Mouse (Mus musculus): Measurements from ENCODE around the gene Lcp2. TPM values are rescaled to one million over a fixed set of nuclear protein-coding genes. Genes with fewer than 3 reads are reported as not detected.
A peak's percentile ranks its signal among the peaks of the same experiment; 100 is the strongest.

Lcp2 gene
- polyA plus RNA-seq, 1 experiment from 2014 or later = 1.2 TPM

DNA sequence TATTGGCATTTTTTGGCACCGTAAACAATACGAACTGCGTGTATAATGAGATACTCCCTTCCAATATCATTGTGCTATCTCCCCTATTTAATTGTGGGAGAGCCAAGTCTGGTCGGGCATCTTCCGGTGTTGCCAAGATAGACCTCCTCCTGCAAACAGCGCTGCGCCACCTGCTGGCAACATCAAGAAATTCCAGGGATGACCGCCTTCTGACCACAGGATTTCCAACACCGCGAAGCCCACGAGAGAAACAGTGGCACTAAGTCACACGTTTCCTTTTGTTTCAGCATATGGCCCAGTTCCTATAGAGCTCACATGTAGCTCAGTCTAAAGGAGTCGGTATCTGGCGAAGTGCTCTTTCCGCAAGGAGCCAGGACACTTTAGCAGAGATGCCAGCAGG, 27.1 kb downstream of the Lcp2 start:
- no peak overlapping the region for H3K4me2 ChIP-seq (replicated peaks; ENCODE audit: low read depth)
- no peak overlapping the region for H3K9ac ChIP-seq (ENCODE audit: low read length)
- no peak overlapping the region for H3K4me3 ChIP-seq (ENCODE audit: low read depth, low read length)
- no peak for ATAC-seq (ENCODE audit: low FRiP score, low TSS enrichment)
- H3K27me3 ChIP-seq (ENCODE audit: control insufficient read depth, insufficient read depth, low read length) = no peaks in the 10 kb centered on the region
- no peaks in the 10 kb centered on the region for H3K4me1 ChIP-seq (replicated peaks; ENCODE audit: control insufficient read depth, insufficient read depth)
- H3K27ac ChIP-seq (replicated peaks) = no peak overlapping the region
- no peaks in the 10 kb centered on the region for H3K9me3 ChIP-seq (ENCODE audit: control insufficient read depth, low read length)
- DNase-seq (ENCODE audit: low spot score) = peak; percentile 58
- no peaks in the 10 kb centered on the region for H3K36me3 ChIP-seq (ENCODE audit: control insufficient read depth, insufficient read depth, low read length)
- 19% methylated on average over 15 of the region's 15 CpGs for WGBS
- TF ChIP-seq CTCF (IDR thresholded peaks at IDR 0.05; ENCODE audit: low read depth) = peak; percentile 88
- no peak for TF ChIP-seq EP300 (optimal IDR thresholded peaks at IDR 0.05)

DNA sequence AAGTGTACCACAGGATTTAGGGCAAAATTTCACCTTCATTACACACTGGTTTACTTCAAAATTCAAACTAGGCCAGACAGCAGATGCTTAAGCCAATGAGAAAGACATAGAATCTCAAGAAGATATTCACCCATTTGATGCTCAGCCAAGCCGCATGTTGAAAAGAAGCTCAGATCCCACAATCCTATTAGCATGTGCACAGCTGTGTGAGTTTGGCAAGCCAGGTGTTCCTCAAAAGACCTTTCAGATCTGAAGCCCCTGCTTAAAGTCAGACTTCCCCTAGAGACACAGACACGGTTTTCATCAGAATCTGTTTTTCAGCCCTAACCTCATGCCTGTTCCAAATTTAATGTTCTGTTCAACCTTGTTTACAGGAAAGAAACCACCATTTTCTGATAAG, 31.1 kb downstream of the Lcp2 start:
- DNase-seq (ENCODE audit: low spot score) = no peak
- Histone ChIP-seq H3K27me3 (ENCODE audit: control insufficient read depth, insufficient read depth, low read length) (no peaks in the 10 kb centered on the region), H3K9ac (ENCODE audit: low read length) (no peak overlapping the region), H3K4me3 (ENCODE audit: low read depth, low read length) (no peak overlapping the region), H3K4me1 (replicated peaks; ENCODE audit: control insufficient read depth, insufficient read depth) (no peaks in the 10 kb centered on the region), H3K27ac (replicated peaks) (no peak overlapping the region), H3K9me3 (ENCODE audit: control insufficient read depth, low read length) (no peaks in the 10 kb centered on the region), H3K36me3 (ENCODE audit: control insufficient read depth, insufficient read depth, low read length) (no peaks in the 10 kb centered on the region), H3K4me2 (replicated peaks; ENCODE audit: low read depth) (no peak overlapping the region)
- ATAC-seq (ENCODE audit: low FRiP score, low TSS enrichment) = no peak
- WGBS = 73% methylated on average over 2 of the region's 2 CpGs
- TF ChIP-seq CTCF (IDR thresholded peaks at IDR 0.05; ENCODE audit: low read depth) = no peak
- TF ChIP-seq EP300 (optimal IDR thresholded peaks at IDR 0.05) = no peak

- H3K27ac ChIP-seq (replicated peaks) = no peak overlapping the region
- H3K9me3 ChIP-seq (ENCODE audit: control insufficient read depth, low read length) = no peaks in the 10 kb centered on the region
- no peak overlapping the region for H3K9ac ChIP-seq (ENCODE audit: low read length)
- WGBS = 84% methylated on average over 7 of the region's 7 CpGs
- H3K27me3 ChIP-seq (ENCODE audit: control insufficient read depth, insufficient read depth, low read length) = no peaks in the 10 kb centered on the region
- H3K4me1 ChIP-seq (replicated peaks; ENCODE audit: control insufficient read depth, insufficient read depth) = no peaks in the 10 kb centered on the region
- no peaks in the 10 kb centered on the region for H3K36me3 ChIP-seq (ENCODE audit: control insufficient read depth, insufficient read depth, low read length)
- no peak for DNase-seq (ENCODE audit: low spot score)
- TF ChIP-seq EP300 (optimal IDR thresholded peaks at IDR 0.05) = no peak
- TF ChIP-seq CTCF (IDR thresholded peaks at IDR 0.05; ENCODE audit: low read depth) = no peak
- ATAC-seq (ENCODE audit: low FRiP score, low TSS enrichment) = no peak
- H3K4me3 ChIP-seq (ENCODE audit: low read depth, low read length) = no peak overlapping the region
- no peak overlapping the region for H3K4me2 ChIP-seq (replicated peaks; ENCODE audit: low read depth)
These were observed 31.9 kb downstream of the Lcp2 start for GRCm38 (mm10) chr11:34078581-34078980.

GRCm38 (mm10) chr11:34079542-34080464, 33.1 kb downstream of the Lcp2 start:
- ATAC-seq (ENCODE audit: low FRiP score, low TSS enrichment) (no peak), DNase-seq (ENCODE audit: low spot score) (no peak)
- Histone ChIP-seq H3K9ac (ENCODE audit: low read length) (no peak overlapping the region), H3K4me1 (replicated peaks; ENCODE audit: control insufficient read depth, insufficient read depth) (no peaks in the 10 kb centered on the region), H3K4me2 (replicated peaks; ENCODE audit: low read depth) (no peak overlapping the region), H3K27me3 (ENCODE audit: control insufficient read depth, insufficient read depth, low read length) (no peaks in the 10 kb centered on the region), H3K9me3 (ENCODE audit: control insufficient read depth, low read length) (no peaks in the 10 kb centered on the region), H3K4me3 (ENCODE audit: low read depth, low read length) (no peak overlapping the region), H3K36me3 (ENCODE audit: control insufficient read depth, insufficient read depth, low read length) (no peaks in the 10 kb centered on the region), H3K27ac (replicated peaks) (no peak overlapping the region)
- 57% methylated on average over 6 of the region's 6 CpGs for WGBS
- TF ChIP-seq EP300 (optimal IDR thresholded peaks at IDR 0.05) (no peak), CTCF (IDR thresholded peaks at IDR 0.05; ENCODE audit: low read depth) (no peak)

DNA sequence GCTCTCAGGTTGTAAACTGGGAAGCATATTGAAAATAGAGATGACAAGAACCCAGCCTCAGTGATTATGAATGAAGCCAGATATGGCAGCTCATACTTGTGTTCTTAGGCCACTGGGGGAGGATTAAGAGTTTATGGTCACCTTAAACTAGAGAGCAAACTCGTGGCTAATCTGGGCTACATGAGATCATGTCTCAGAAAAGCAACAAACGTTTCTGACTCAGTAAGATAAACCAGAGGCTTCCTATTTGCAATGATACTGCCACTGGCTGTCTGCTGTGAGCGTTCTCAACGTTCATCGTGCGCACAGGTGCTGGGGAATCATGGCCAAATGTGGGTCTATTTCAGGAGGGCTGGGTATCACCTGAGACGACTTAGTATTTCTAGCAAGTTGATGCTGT, 37.1 kb downstream of the Lcp2 start:
- Histone ChIP-seq H3K4me3 (ENCODE audit: low read depth, low read length) (no peak overlapping the region), H3K27me3 (ENCODE audit: control insufficient read depth, insufficient read depth, low read length) (no peaks in the 10 kb centered on the region), H3K36me3 (ENCODE audit: control insufficient read depth, insufficient read depth, low read length) (no peaks in the 10 kb centered on the region), H3K9me3 (ENCODE audit: control insufficient read depth, low read length) (no peaks in the 10 kb centered on the region), H3K4me2 (replicated peaks; ENCODE audit: low read depth) (no peak overlapping the region), H3K27ac (replicated peaks) (no peak overlapping the region), H3K4me1 (replicated peaks; ENCODE audit: control insufficient read depth, insufficient read depth) (no peaks in the 10 kb centered on the region), H3K9ac (ENCODE audit: low read length) (no peak overlapping the region)
- WGBS = 59% methylated on average over 7 of the region's 7 CpGs
- ATAC-seq (ENCODE audit: low FRiP score, low TSS enrichment) (no peak), DNase-seq (ENCODE audit: low spot score) (no peak)
- no peak for TF ChIP-seq CTCF (IDR thresholded peaks at IDR 0.05; ENCODE audit: low read depth)
- no peak for TF ChIP-seq EP300 (optimal IDR thresholded peaks at IDR 0.05)

GRCm38 (mm10) chr11:34084639-34085038, 37.9 kb downstream of the Lcp2 start:
- no peak for ATAC-seq (ENCODE audit: low FRiP score, low TSS enrichment)
- TF ChIP-seq EP300 (optimal IDR thresholded peaks at IDR 0.05) (no peak), CTCF (IDR thresholded peaks at IDR 0.05; ENCODE audit: low read depth) (no peak)

More at GRCm38 (mm10) chr11:34084639-34085038, 37.9 kb downstream of the Lcp2 start:
- WGBS = 40% methylated on average over 2 of the region's 2 CpGs
- Histone ChIP-seq H3K27me3 (ENCODE audit: control insufficient read depth, insufficient read depth, low read length) (no peaks in the 10 kb centered on the region), H3K4me2 (replicated peaks; ENCODE audit: low read depth) (no peak overlapping the region), H3K36me3 (ENCODE audit: control insufficient read depth, insufficient read depth, low read length) (no peaks in the 10 kb centered on the region), H3K9me3 (ENCODE audit: control insufficient read depth, low read length) (no peaks in the 10 kb centered on the region), H3K4me1 (replicated peaks; ENCODE audit: control insufficient read depth, insufficient read depth) (no peaks in the 10 kb centered on the region), H3K9ac (ENCODE audit: low read length) (no peak overlapping the region), H3K27ac (replicated peaks) (no peak overlapping the region), H3K4me3 (ENCODE audit: low read depth, low read length) (no peak overlapping the region)
- no peak for DNase-seq (ENCODE audit: low spot score)
